Mouse (Mus musculus) lung, postnatal 0 days (tissue): ENCODE data around the gene Atpaf2. TPM values are rescaled to one million over a fixed set of nuclear protein-coding genes. Genes with fewer than 3 reads are reported as not detected.

ENCODE experiments used
- ATAC-seq: fragments of 200-750 bp; cut with Nextera tagmentation; 2 replicates; pipeline ENCODE4 v1.8.0; 2017; ENCODE audit warnings: moderate library complexity
- DNase-seq: peaks from one replicate; pipeline ENCODE4 v3.0.0-alpha.2; 2016; ENCODE audit warnings: low spot score
- H3K27ac ChIP-seq: fragments of 300-500 bp; sonication (generic); 2 replicates; pipeline ENCODE4 v1.5.1; 2014; ENCODE audit warnings: antibody characterized with exemption, mild to moderate bottlenecking, low read length, mixed read lengths
- H3K27me3 ChIP-seq: fragments of 300-500 bp; sonication (generic); replicated peaks from 2 replicates; pipeline ENCODE4 v1.6.1; 2014; ENCODE audit warnings: low read length, mixed read lengths; ENCODE audit not compliant: insufficient read depth
- H3K36me3 ChIP-seq: fragments of 300-500 bp; sonication (generic); 2 replicates; pipeline ENCODE4 v1.6.1; 2014; ENCODE audit warnings: low read length, mixed read lengths; ENCODE audit not compliant: insufficient read depth
- H3K4me1 ChIP-seq: fragments of 300-500 bp; sonication (generic); 2 replicates; pipeline ENCODE4 v1.6.1; 2014; ENCODE audit warnings: antibody characterized with exemption, low read depth, low read length, mixed read lengths; ENCODE audit not compliant: insufficient read depth
- H3K4me2 ChIP-seq: fragments of 300-500 bp; sonication (generic); replicated peaks from 2 replicates; pipeline ENCODE4 v1.6.1; 2014; ENCODE audit warnings: low read depth, mild to moderate bottlenecking, low read length, moderate library complexity, mixed read lengths
- H3K4me3 ChIP-seq: fragments of 300-500 bp; sonication (generic); 2 replicates; pipeline ENCODE4 v1.5.1; 2014; ENCODE audit warnings: low read depth, low read length
- H3K9ac ChIP-seq: fragments of 300-500 bp; sonication (generic); replicated peaks from 2 replicates; pipeline ENCODE4 v1.6.1; 2014; ENCODE audit warnings: low read depth, mild to moderate bottlenecking
- H3K9me3 ChIP-seq: fragments of 300-500 bp; sonication (generic); 2 replicates; pipeline ENCODE4 v1.6.1; 2016; ENCODE audit warnings: low read length, mixed read lengths
- CTCF ChIP-seq: IDR thresholded peaks from 2 replicates; pipeline ENCODE4 v1.5.1; 2016; ENCODE audit warnings: antibody characterized with exemption, mild to moderate bottlenecking
- EP300 ChIP-seq: IDR thresholded peaks from 2 replicates; pipeline ENCODE4 v1.6.1; 2016; ENCODE audit warnings: antibody characterized with exemption, mild to moderate bottlenecking, control low read depth
- WGBS: fragments of 180-500 bp; shearing (Covaris S2); extraction: QIAGEN DNeasy Blood & Tissue Kit; methylation state at CpG from one replicate; pipeline ENCODE4 v1.1.7; 2014; 5-methylcytosine and 5-hydroxymethylcytosine counted together
- polyA plus RNA-seq: library from polyadenylated mRNA; unstranded; fragments of >200 nt; fragmentation: Nextera tagmentation; extraction: Ambion mirVana; gene quantifications from 2 replicates; pipeline ENCODE4 v1.2.1, GENCODE M21; 2015

Atpaf2 gene
- polyA plus RNA-seq, 1 experiment from 2014 or later, result 24.7 TPM

DNA sequence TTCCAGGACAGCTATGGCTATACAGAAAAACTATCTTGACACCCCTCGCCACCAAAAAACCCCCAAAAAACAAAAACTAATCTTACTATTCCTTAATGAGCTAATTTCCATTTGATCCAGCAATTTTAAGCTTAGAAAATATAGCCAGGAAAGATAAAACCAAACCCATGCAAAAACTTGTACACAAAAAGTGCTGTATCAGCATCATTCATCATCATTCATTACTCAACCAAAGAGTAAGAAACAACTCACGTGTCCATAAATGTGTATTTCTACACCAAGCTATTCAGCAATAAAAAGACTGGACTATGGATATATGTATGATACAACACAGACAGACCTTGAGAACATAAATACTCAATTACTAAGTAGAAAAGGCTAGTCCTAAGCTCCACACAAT, 5.3 kb downstream of the Atpaf2 start:
- ATAC-seq (no peak), DNase-seq (no peak)
- no peak overlapping the region for H3K4me2 ChIP-seq
- no peak overlapping the region for H3K4me3 ChIP-seq
- 88% methylated on average over 2 of the region's 2 CpGs for WGBS
- H3K4me1 ChIP-seq, result no peaks in the 10 kb centered on the region
- H3K36me3 ChIP-seq, result 0 out of 2 replicates have a peak, but pooled peaks cover 4% of the 10 kb centered on the region
- no peak overlapping the region for H3K9ac ChIP-seq
- no peak overlapping the region for H3K27ac ChIP-seq
- H3K9me3 ChIP-seq, result no peaks in the 10 kb centered on the region
- TF ChIP-seq EP300 (no peak), CTCF (no peak)
- H3K27me3 ChIP-seq, result no peaks in the 10 kb centered on the region

DNA sequence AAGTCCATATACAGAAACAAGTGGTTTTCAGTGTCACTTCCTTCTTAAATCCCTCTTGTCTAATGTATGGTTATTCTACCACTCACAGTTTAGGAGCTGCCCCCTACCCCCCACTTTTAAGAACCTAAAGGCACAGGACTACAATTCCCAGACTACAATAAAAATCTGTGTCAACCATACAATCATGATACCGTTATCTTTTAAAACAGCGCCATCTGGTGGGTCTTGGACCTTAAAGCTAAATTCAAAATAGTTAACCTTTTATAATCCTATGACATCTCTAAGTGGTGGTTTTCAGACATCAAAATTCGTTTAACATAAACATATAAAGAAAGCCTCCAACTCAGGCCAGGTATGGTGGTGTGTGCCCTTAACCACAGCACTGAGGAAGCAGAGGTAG, 6.1 kb downstream of the Atpaf2 start:
- Histone ChIP-seq H3K4me1 (no peaks in the 10 kb centered on the region), H3K9me3 (no peaks in the 10 kb centered on the region), H3K27me3 (no peaks in the 10 kb centered on the region), H3K9ac (no peak overlapping the region), H3K4me2 (no peak overlapping the region), H3K4me3 (no peak overlapping the region), H3K27ac (no peak overlapping the region), H3K36me3 (peaks cover 4% of the 10 kb centered on the region; the same call in 1 of the 2 replicates)
- DNase-seq (peak; percentile 87), ATAC-seq (no peak)
- 3% methylated on average over 3 of the region's 3 CpGs for WGBS
- peak; percentile 74 for TF ChIP-seq CTCF
- TF ChIP-seq EP300, result no peak

DNA sequence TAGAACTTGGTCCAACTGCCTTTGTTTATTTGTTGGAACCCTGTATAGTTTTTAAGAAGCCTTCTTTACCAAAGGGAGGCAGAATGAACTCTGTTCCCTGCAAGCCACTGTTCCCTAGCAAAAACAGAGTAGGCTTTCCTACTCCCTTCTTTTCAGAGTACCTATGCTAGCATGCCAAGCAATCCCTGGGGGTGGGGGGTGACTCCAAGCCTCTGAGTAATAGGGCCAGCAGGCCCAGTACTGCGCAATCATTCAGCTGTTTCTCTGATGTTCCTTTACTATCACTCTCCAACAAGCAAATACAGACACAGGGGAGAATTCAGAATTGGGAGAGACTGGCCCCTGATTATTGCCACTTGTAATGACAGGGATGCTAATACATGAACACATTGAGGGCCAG, 11.7 kb downstream of the Atpaf2 start:
- Histone ChIP-seq H3K27ac (no peak overlapping the region), H3K4me3 (no peak overlapping the region), H3K36me3 (peaks cover 31% of the 10 kb centered on the region; the same call in 1 of the 2 replicates), H3K4me1 (no peaks in the 10 kb centered on the region), H3K9ac (no peak overlapping the region), H3K27me3 (no peaks in the 10 kb centered on the region), H3K4me2 (no peak overlapping the region), H3K9me3 (no peaks in the 10 kb centered on the region)
- DNase-seq (no peak), ATAC-seq (no peak)
- WGBS, result 100% methylated on average over 1 of the region's 1 CpGs
- TF ChIP-seq CTCF, result no peak
- no peak for TF ChIP-seq EP300

DNA sequence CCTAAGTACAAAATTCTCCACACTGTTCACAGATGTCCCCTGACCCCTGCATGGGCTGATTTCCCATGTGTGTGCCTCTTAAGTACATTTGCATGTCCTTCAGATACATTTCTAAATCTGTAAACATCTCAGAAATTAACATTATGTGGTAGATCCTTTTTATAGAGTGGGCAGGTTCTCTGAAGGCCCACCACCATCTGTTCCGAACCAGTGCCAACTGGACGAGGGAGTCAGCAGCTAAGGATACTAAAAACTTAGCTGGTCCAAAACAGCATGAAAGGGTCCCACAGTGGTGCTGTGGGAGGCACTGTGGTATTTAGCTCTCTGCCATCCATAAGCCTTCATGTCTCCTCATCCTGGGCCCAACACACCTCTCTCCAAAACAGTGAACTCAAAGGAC, 21.1 kb downstream of the Atpaf2 start:
- no peaks in the 10 kb centered on the region for H3K4me1 ChIP-seq
- H3K27me3 ChIP-seq, result no peaks in the 10 kb centered on the region
- no peaks in the 10 kb centered on the region for H3K9me3 ChIP-seq
- ATAC-seq (no peak), DNase-seq (no peak)
- no peak overlapping the region for H3K4me3 ChIP-seq
- 0 out of 2 replicates have a peak, but pooled peaks cover 12% of the 10 kb centered on the region for H3K36me3 ChIP-seq
- TF ChIP-seq CTCF (no peak), EP300 (no peak)
- no peak overlapping the region for H3K9ac ChIP-seq
- no peak overlapping the region for H3K4me2 ChIP-seq
- whole genome bisulfite sequencing, result 92% methylated on average over 2 of the region's 2 CpGs
- H3K27ac ChIP-seq, result no peak overlapping the region

DNA sequence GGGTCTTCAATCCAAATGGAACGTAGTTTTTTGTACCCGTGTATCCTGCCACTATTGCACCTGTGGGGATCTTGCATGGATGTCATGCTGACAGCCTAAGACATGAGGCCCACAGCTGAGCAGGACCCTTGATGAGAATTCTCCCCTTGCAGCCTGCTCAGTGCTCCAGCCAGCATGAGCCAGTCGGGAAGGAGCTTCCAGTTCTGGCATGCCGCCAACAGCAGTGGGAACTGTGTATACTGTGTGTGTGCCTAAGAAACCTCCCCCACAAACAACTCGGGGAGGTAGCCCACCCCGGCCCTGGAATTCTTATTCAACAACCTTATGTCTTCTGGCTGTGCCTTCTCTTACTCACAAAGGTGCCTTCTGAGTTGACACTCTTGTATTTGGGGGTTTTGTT, 21.7 kb downstream of the Atpaf2 start:
- Histone ChIP-seq H3K4me3 (no peak overlapping the region), H3K4me1 (no peaks in the 10 kb centered on the region), H3K27me3 (no peaks in the 10 kb centered on the region), H3K27ac (no peak overlapping the region), H3K4me2 (no peak overlapping the region), H3K9ac (no peak overlapping the region), H3K9me3 (no peaks in the 10 kb centered on the region), H3K36me3 (0 out of 2 replicates have a peak, but pooled peaks cover 6% of the 10 kb centered on the region)
- ATAC-seq (0 out of 2 replicates have a peak, but pooled peaks have one; percentile 32), DNase-seq (no peak)
- TF ChIP-seq CTCF (no peak), EP300 (no peak)
- WGBS, result 47% methylated on average over 6 of the region's 6 CpGs

DNA sequence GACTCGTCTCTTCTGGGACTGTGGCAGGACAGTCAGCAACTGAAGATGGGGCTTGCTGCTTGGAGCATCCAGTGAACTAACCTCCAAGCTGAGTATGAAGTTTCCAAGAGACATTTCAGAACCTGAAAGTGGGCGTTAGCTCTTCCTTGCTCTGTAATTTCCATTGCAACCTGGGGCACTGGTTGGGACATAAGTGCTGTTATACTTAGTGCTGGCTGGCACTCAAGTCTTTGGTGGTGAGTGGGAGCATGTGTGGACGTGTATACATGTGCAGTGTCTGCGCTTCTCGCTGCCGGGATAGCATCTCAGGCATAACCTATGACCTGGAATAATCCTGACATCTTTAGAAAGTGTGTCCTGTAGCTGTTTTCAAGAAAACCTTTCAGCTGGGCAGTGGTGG, 26.9 kb downstream of the Atpaf2 start:
- DNase-seq (no peak), ATAC-seq (no peak)
- Histone ChIP-seq H3K4me3 (no peak overlapping the region), H3K9ac (no peak overlapping the region), H3K4me1 (no peaks in the 10 kb centered on the region), H3K9me3 (no peaks in the 10 kb centered on the region), H3K4me2 (no peak overlapping the region), H3K27ac (no peak overlapping the region), H3K36me3 (no peaks in the 10 kb centered on the region), H3K27me3 (no peaks in the 10 kb centered on the region)
- WGBS, result 63% methylated on average over 6 of the region's 6 CpGs
- TF ChIP-seq EP300, result no peak
- TF ChIP-seq CTCF, result no peak

DNA sequence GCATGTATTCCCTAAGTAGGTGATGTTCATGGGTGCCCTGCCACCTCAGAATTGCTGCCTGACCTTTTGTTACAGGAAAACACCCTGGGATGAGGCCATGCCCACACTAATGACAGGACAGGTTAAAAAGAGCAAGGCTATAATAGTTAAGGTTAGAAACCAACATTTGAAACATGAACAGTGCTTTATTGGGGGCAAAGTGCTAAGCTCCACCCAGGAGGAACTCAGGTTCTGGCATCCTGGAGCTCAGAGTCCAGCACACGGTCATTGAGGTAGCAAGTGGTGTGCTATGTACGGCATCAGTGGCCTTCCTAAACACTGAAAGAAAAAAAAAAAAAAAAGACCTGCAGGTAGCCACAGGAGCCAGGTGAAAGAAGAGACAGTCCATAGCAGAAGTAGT, 30.3 kb downstream of the Atpaf2 start:
- no peak overlapping the region for H3K9ac ChIP-seq
- H3K4me1 ChIP-seq, result no peaks in the 10 kb centered on the region
- H3K27me3 ChIP-seq, result no peaks in the 10 kb centered on the region
- H3K4me3 ChIP-seq, result no peak overlapping the region
- ATAC-seq (no peak), DNase-seq (no peak)
- H3K27ac ChIP-seq, result no peak overlapping the region
- no peaks in the 10 kb centered on the region for H3K36me3 ChIP-seq
- no peak for TF ChIP-seq CTCF
- TF ChIP-seq EP300, result no peak
- WGBS, result 79% methylated on average over 2 of the region's 2 CpGs
- no peak overlapping the region for H3K4me2 ChIP-seq
- no peaks in the 10 kb centered on the region for H3K9me3 ChIP-seq
